Mouse (Mus musculus): ENCODE data around the gene Zfp61.

DNA sequence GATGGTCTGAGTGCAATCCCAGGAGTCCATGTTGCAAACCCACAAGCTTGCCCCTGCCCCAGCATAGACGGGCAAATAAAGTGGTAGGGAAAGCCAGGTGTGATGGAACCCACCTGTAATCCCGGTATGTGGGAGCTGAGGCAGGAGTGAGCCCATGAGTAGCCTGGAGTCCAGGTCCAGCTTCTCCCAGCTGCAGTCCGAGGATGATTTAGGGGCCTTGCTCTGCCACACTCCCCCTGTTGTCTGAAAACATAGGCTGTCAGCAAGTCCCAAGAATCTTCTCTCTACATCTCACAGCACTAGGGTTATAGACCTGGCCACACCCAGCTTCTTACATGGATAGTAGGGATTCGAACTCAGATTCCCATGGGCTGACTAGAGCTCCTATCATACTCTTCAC lies 14.1 kb downstream of the Zfp61 start:
- TF ChIP-seq POLR2A (IDR thresholded peaks at IDR 0.05; ENCODE audit: low read depth, low read length), result no peak
- no peak for TF ChIP-seq CTCF (IDR thresholded peaks at IDR 0.05; ENCODE audit: extremely low read depth, insufficient read depth, insufficient read length, insufficient replicate concordance)

Data from spleen, adult 2 months (tissue).